Mouse (Mus musculus) lung, adult 2 months (tissue): ENCODE measurements around the gene Macrod2. TPM values are rescaled to one million over a fixed set of nuclear protein-coding genes. Genes with fewer than 3 reads are reported as not detected.

Experiments used
- DNase-seq: peaks from one replicate; pipeline ENCODE4 v3.0.0; 2022
- H3K4me1 ChIP-seq: fragments of 200-500 bp; 2 replicates; pipeline ENCODE4 v1.6.1; 2011; ENCODE audit warnings: low read length; ENCODE audit not compliant: control insufficient read depth, insufficient read depth
- H3K4me3 ChIP-seq: fragments of 200-500 bp; replicated peaks from 2 replicates; pipeline ENCODE3; 2011; ENCODE audit warnings: low read depth, mild to moderate bottlenecking, control low read depth, low read length; ENCODE audit errors: extremely low read depth
- CTCF ChIP-seq: fragments of 200-500 bp; IDR thresholded peaks from 2 replicates; pipeline ENCODE4 v1.5.1; 2011; ENCODE audit warnings: mild to moderate bottlenecking, low read length, control low read depth; ENCODE audit not compliant: insufficient read depth
- POLR2A ChIP-seq: fragments of 200-500 bp; IDR thresholded peaks from 2 replicates; pipeline ENCODE4 v1.6.1; 2011; ENCODE audit warnings: low read depth, mild to moderate bottlenecking, control low read depth, low read length, borderline replicate concordance; ENCODE audit errors: extremely low read depth
- WGBS: fragments of 180-500 bp; shearing (Covaris S2); methylation state at CpG from one replicate; pipeline ENCODE4 v1.1.7; 2018; 5-methylcytosine and 5-hydroxymethylcytosine counted together
- polyA plus RNA-seq: library from polyadenylated mRNA; depleted of rRNA; stranded (reverse); fragments of >200 nt; gene quantifications from 2 replicates; pipeline ENCODE4 v1.2.3, GENCODE M21; 2012

The Macrod2 gene
- polyA plus RNA-seq, 1 experiment, result 2.6 TPM

DNA sequence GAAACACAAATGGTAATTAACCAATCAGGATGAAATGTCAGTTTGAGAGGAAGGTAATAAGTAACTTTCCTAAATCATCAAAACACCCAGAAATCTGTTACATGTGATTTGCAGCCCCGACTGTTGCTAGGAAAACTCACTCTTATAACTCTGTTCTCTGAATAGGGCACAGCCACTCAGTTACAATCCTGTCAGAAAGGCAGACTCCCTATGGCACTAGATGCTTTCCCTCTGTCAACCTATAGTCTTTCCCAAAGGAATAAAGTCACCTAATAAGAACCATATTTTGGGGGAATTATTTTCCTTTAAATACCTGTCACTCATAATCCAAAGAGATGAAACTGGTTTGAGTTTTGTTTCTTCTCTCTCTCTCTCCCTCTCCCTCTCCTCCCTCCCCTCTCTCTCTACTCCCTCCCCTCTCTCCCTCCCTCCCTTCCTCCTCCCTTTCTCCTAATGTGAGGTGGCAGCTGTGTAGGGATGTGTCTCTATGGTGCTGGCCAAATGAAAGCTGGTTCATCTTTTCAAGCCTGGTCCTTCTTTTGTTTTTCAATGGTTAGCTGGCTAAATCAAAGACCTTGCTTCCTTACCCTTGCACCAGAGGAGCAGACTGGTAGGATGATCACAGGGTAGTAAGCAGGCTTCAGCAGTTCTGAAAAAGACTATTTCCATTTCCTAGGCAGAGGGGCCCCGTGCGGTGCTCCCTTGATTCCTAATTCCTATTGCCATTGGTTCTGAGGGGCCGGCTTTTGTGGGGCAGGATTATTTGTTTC is 661.8 kb downstream of the Macrod2 start:
- no peak for TF ChIP-seq CTCF
- no peak for TF ChIP-seq POLR2A
- Histone ChIP-seq H3K4me3 (no peak overlapping the region), H3K4me1 (no peaks in the 10 kb centered on the region)
- WGBS, result 54% methylated on average over 4 of the region's 4 CpGs
- DNase-seq, result no peak

DNA sequence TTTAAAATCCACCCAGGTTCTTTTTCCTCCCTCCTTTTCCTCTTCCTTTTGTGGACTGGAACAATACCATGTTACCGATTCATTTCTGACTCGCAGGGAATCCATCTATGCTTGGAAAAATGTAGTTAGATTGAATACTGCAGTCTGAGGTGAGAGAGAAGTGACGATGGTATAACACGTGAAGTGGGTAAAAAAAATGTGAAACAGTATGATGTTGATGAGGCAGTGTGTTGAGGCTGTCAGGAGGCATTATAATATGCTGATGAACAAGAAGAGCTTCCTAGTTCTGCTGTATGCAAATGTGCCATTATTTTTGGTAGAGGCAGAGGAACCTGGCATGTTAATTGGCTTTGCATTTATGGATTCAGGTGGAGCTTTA is 662.3 kb downstream of the Macrod2 start:
- no peak overlapping the region for H3K4me3 ChIP-seq
- no peaks in the 10 kb centered on the region for H3K4me1 ChIP-seq
- 64% methylated on average over 4 of the region's 4 CpGs for WGBS
- TF ChIP-seq CTCF (no peak), POLR2A (no peak)
- no peak for DNase-seq

DNA sequence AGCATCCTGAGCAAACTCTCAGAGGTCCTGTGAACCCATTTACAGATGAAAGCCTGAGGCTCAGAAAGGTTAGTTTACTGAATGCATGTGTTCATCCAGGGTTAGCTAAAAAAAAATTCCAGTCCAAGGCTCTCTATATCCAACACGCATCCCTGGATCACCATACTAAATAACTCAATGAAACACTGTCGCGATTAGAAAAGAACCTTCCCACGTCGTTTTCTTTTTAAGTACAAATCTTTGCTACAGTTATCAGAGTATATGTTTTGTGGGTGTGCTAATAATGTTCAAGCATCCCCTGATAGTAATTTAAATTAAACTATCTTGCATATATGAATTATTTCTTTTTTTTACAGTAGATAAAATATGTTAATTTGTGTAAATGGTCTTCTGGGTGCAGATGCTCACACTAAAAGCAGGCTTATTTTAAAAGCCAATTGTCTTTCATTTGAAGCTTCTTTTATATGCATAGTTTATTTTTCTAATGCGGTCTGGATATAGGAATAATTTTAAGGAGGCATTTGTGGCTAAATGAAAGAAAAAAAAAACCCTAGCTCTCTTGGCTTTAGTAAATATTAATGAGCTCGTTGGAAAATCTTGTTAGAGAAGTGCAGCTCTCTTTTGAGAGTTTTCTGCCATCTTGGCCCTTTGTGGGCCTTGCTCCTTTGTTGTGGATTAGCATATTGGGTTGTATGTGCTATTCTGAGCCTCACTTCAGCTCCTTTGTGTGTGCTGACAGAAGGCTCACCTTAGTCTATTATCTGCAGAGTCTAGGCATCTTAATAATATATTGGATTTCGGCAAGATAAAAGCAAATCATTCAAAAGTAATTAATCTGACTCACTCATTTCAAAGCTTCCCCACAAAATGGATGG is 679.1 kb downstream of the Macrod2 start:
- TF ChIP-seq CTCF, result no peak
- no peak for TF ChIP-seq POLR2A
- DNase-seq, result no peak
- Histone ChIP-seq H3K4me1 (no peaks in the 10 kb centered on the region), H3K4me3 (no peak overlapping the region)
- WGBS, result 85% methylated on average over 8 of the region's 8 CpGs

- TF ChIP-seq CTCF, result no peak
- no peak for TF ChIP-seq POLR2A
- no peak for DNase-seq
- no peaks in the 10 kb centered on the region for H3K4me1 ChIP-seq
- no peak overlapping the region for H3K4me3 ChIP-seq
These were observed 683.1 kb downstream of the Macrod2 start for GRCm38 (mm10) chr2:141078221-141078620.

DNA sequence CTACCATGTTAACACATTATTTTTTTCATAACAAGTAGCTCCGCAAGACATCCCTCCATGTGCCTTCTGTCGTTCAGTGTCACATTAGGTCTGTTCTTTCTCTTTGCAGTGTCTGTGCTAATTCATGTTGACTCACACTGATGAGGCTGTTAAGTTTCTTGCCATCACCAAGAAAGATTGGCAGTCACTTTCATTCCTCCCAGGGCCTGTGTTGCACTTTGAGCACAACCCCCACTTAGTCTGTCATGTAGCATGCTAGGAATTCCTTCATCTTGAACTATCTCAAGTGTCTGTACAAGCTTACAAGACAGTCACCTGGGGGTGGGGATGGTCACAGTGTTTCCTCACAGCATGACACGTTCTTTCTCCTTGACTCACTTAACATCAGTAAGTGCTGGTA is 696.2 kb downstream of the Macrod2 start:
- 76% methylated on average over 3 of the region's 3 CpGs for WGBS
- H3K4me3 ChIP-seq, result no peak overlapping the region
- H3K4me1 ChIP-seq, result no peaks in the 10 kb centered on the region
- TF ChIP-seq CTCF (no peak), POLR2A (no peak)
- DNase-seq, result peak; percentile 5

GRCm38 (mm10) chr2:141117579-141117978 is 722.5 kb downstream of the Macrod2 start:
- H3K4me3 ChIP-seq, result no peak overlapping the region
- H3K4me1 ChIP-seq, result no peaks in the 10 kb centered on the region
- 63% methylated on average over 1 of the region's 1 CpGs for WGBS
- DNase-seq, result peak; percentile 24
- no peak for TF ChIP-seq CTCF
- no peak for TF ChIP-seq POLR2A

GRCm38 (mm10) chr2:141123875-141124274 is 728.8 kb downstream of the Macrod2 start:
- no peak overlapping the region for H3K4me3 ChIP-seq
- WGBS, result 88% methylated on average over 1 of the region's 1 CpGs
- DNase-seq, result no peak
- TF ChIP-seq CTCF, result no peak
- TF ChIP-seq POLR2A, result no peak
- H3K4me1 ChIP-seq, result no peaks in the 10 kb centered on the region

DNA sequence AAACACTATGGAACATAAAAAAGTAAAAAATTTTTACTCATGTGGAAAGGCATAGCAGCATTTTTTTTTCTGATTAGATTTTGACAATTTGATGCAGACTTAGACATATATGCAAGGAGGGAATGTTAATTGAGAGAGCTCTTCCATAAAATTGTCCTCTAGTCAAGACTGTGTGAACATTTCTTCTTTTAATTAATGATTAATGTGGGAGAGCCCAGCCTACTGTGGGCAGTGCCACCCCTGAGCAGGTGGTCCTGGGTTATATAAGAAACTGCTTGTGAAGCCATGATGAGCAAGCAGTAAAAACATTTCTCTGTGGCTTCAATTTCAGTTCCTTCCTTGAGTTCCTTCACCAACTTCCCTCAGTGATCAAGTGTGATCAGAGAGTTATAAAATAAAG is 730.5 kb downstream of the Macrod2 start:
- H3K4me1 ChIP-seq, result no peaks in the 10 kb centered on the region
- no peak overlapping the region for H3K4me3 ChIP-seq
- no peak for DNase-seq
- no peak for TF ChIP-seq CTCF
- TF ChIP-seq POLR2A, result no peak

- Histone ChIP-seq H3K4me3 (no peak overlapping the region), H3K4me1 (no peaks in the 10 kb centered on the region)
- no peak for DNase-seq
- WGBS, result 64% methylated on average over 2 of the region's 2 CpGs
- TF ChIP-seq CTCF, result no peak
- TF ChIP-seq POLR2A, result no peak
These were observed 747.2 kb downstream of the Macrod2 start for GRCm38 (mm10) chr2:141142266-141142665.

DNA sequence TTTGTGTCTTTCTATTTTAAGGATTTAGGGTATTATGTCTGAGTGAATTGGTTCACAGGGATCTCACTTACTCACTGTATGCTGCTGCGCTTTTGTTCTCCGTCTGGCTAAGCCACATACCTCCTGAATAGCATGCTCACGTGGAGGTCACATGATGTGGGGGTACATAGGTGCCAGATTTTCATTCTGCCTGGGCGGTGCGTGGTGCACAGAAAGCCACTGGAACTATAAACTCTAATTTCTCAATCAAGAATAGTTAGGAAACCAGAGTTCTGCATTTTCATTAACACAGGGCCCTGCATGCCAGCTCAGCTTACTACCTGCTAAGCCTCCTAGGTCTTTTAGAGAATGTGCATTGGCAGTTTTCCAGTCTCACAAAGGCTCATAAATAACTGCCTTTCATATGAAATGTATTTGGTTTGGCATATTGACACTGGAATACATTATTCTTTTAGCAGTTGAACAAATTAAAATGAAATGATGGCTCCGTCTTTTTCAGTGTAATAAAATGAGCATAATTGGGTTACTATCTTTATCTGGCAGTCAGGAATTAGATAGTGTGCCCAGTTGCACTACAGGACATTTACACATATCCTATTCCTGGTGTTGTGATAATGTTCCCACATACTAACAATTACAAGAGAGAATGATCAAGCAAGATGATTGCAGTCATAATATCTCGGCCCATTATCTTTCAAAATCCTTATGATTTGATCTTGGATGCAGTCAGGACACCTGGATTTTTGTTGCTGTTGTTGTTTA is 757.1 kb downstream of the Macrod2 start:
- H3K4me1 ChIP-seq, result no peaks in the 10 kb centered on the region
- TF ChIP-seq CTCF (no peak), POLR2A (no peak)
- WGBS, result 78% methylated on average over 7 of the region's 7 CpGs
- no peak for DNase-seq
- no peak overlapping the region for H3K4me3 ChIP-seq
